Mouse (Mus musculus) limb, embryonic 15.5 days (tissue): Measurements from ENCODE around the gene Gm20838. TPM values are rescaled to one million over a fixed set of nuclear protein-coding genes. Genes with fewer than 3 reads are reported as not detected.
"Not testable (repeated sequence)": the region's sequence is repeated elsewhere in the genome, so short reads cannot be mapped to it uniquely, and the experiment has no call there.

Source experiments
- ATAC-seq: fragments of 200-750 bp; cut with Nextera tagmentation; 2 replicates; pipeline ENCODE4 v1.8.0; 2017; ENCODE audit warnings: low read depth, moderate TSS enrichment; ENCODE audit not compliant: insufficient number of reproducible peaks, low FRiP score, low TSS enrichment
- H3K27ac ChIP-seq: fragments of 300-500 bp; sonication (generic); 2 replicates; pipeline ENCODE4 v1.5.1; 2015; ENCODE audit warnings: moderate library complexity, mild to moderate bottlenecking, inconsistent platforms
- H3K27me3 ChIP-seq: fragments of 300-500 bp; sonication (generic); 2 replicates; pipeline ENCODE4 v1.6.1; 2015; ENCODE audit warnings: inconsistent platforms
- H3K36me3 ChIP-seq: fragments of 300-500 bp; sonication (generic); 2 replicates; pipeline ENCODE4 v1.6.1; 2015; ENCODE audit warnings: inconsistent platforms
- H3K4me1 ChIP-seq: fragments of 300-500 bp; sonication (generic); 2 replicates; pipeline ENCODE4 v1.6.1; 2015; ENCODE audit warnings: inconsistent platforms
- H3K4me2 ChIP-seq: fragments of 300-500 bp; sonication (generic); 2 replicates; pipeline ENCODE4 v1.6.1; 2015; ENCODE audit warnings: mild to moderate bottlenecking, inconsistent platforms
- H3K4me3 ChIP-seq: fragments of 300-500 bp; sonication (generic); 2 replicates; pipeline ENCODE4 v1.5.1; 2015; ENCODE audit warnings: mild to moderate bottlenecking, inconsistent platforms
- H3K9ac ChIP-seq: fragments of 300-500 bp; sonication (generic); 2 replicates; pipeline ENCODE4 v1.6.1; 2015; ENCODE audit warnings: inconsistent platforms
- H3K9me3 ChIP-seq: fragments of 300-500 bp; sonication (generic); 2 replicates; pipeline ENCODE4 v1.6.1; 2016; ENCODE audit warnings: inconsistent platforms
- WGBS: fragments of 180-500 bp; shearing (Covaris S2); methylation state at CpG from one replicate; pipeline ENCODE4 v1.1.7; 2015; 5-methylcytosine and 5-hydroxymethylcytosine counted together
- polyA plus RNA-seq: library from polyadenylated mRNA; unstranded; fragments of >200 nt; fragmentation: Nextera tagmentation; extraction: Ambion mirVana; gene quantifications from 2 replicates; pipeline ENCODE4 v1.2.1, GENCODE M21; 2015

The Gm20838 gene
- polyA plus RNA-seq, result not detected in 2 replicates

DNA sequence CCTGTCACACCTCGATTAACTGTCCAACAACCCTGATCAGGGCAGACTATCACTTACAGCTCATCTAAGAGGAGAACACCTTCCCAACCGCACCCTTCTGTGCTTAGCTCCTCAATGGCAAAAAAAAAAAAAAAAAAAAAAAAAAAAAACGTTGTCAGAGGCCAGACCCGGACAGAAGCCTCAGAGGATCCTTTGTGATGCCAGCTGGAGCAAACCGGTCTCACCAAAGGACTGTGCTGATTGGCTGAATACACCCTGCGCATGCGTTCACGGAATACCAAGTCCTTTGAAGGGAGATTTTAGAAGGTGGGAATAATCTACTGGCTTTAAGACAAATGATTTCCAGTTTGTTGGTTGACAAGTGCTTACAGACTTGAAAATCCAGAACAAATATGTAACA is at the start of gene Gm20838:
TSS of gene Gm20838 (minus strand) at position 101 of the 400 bp plus-strand sequence.
- not testable (repeated sequence) for H3K4me1 ChIP-seq, ATAC-seq, H3K9me3 ChIP-seq, H3K4me2 ChIP-seq, H3K36me3 ChIP-seq, H3K4me3 ChIP-seq, H3K27ac ChIP-seq, H3K9ac ChIP-seq, H3K27me3 ChIP-seq
- WGBS, result no CpG with 5 or more reads among the region's 8 CpGs
